Mouse (Mus musculus): ENCODE results near the gene Ccdc153. TPM values are rescaled to one million over a fixed set of nuclear protein-coding genes. Genes with fewer than 3 reads are reported as not detected.

Ccdc153 gene
- polyA plus RNA-seq, 1 experiment: 13.0 TPM

DNA sequence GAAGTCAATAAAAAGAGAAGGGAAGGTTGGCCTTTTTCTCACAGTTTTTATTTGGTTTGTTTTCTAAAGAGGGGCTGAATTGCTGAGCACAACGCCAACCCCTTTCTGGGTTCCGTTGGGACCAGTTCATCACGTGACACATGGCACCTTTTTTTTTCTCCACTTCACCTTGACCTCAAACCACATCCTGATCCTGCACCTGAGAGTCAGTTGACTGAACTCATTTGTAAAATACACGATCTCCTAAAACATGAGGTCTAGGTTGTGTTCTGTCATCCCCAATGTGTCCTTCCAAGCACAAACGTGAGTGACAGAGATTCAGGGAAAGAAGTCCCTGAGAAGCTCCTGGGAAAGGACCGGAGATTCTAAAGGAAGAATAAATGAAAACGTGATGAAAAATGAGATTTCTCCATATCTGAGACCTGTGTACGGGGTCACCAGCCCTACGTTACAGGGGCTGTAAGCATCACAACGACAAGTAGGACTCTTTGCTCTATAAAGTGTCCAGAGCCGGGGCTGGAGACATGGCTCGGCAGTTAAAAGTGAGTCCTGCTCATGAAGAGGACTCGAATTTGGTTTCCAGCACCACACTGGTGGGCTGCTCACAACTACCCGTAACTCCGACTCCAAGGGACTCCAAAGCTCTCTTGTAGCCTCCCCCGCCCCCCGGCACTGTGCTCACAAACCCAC lies 1.8 kb upstream of the Ccdc153 start:
- H3K4me1 ChIP-seq (replicated peaks; ENCODE audit: control insufficient read depth, insufficient read depth, low read length): peaks cover 64% of the 10 kb centered on the region
- WGBS: 32% methylated on average over 17 of the region's 17 CpGs
- no peaks in the 10 kb centered on the region for H3K27me3 ChIP-seq (ENCODE audit: control insufficient read depth, insufficient read depth, low read length)
- no peaks in the 10 kb centered on the region for H3K36me3 ChIP-seq (ENCODE audit: control insufficient read depth, insufficient read depth, low read length)
- DNase-seq: peak; percentile 84
- peak overlapping the region; percentile 99 for H3K27ac ChIP-seq (ENCODE audit: control insufficient read depth, insufficient read depth, low read length)
- no peak overlapping the region for H3K4me3 ChIP-seq (ENCODE audit: control insufficient read depth, insufficient read depth, low read length)
- no peak for TF ChIP-seq POLR2A (IDR thresholded peaks at IDR 0.05; ENCODE audit: control insufficient read depth, extremely low read depth, insufficient read depth, low read length, poor library complexity)
- no peak for TF ChIP-seq CTCF (IDR thresholded peaks at IDR 0.05; ENCODE audit: borderline replicate concordance, control insufficient read depth, extremely low read depth, insufficient read depth, low read length, poor library complexity)

DNA sequence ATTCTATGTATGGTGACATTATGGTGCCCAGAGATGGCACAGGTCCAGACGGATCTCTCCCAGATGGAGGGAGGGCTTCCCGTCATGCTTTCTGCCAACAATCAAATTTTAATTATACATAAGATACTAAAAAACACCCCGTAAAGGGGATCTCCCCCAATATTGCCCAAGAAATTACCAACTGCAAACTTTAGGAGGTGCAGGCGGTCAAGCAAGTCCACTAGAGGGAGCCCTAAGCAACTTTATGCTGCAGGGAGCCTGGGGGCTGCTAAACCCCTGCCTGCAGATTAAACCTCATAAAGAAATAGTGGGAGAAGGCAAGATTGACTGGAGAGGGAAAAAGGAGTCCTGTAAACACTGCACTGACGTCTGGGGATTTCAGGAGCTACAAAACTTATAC lies 1.0 kb upstream of the Ccdc153 start:
- H3K27me3 ChIP-seq (ENCODE audit: control insufficient read depth, insufficient read depth, low read length): no peaks in the 10 kb centered on the region
- WGBS: 14% methylated on average over 5 of the region's 5 CpGs
- no peaks in the 10 kb centered on the region for H3K36me3 ChIP-seq (ENCODE audit: control insufficient read depth, insufficient read depth, low read length)
- TF ChIP-seq POLR2A (IDR thresholded peaks at IDR 0.05; ENCODE audit: control insufficient read depth, extremely low read depth, insufficient read depth, low read length, poor library complexity) (no peak), CTCF (IDR thresholded peaks at IDR 0.05; ENCODE audit: borderline replicate concordance, control insufficient read depth, extremely low read depth, insufficient read depth, low read length, poor library complexity) (peak; percentile 46; the same call in 1 of the 2 replicates)
- DNase-seq: peak; percentile 82
- no peak overlapping the region for H3K4me3 ChIP-seq (ENCODE audit: control insufficient read depth, insufficient read depth, low read length)
- peaks cover 65% of the 10 kb centered on the region for H3K4me1 ChIP-seq (replicated peaks; ENCODE audit: control insufficient read depth, insufficient read depth, low read length)
- H3K27ac ChIP-seq (ENCODE audit: control insufficient read depth, insufficient read depth, low read length): peak overlapping the region; percentile 99

DNA sequence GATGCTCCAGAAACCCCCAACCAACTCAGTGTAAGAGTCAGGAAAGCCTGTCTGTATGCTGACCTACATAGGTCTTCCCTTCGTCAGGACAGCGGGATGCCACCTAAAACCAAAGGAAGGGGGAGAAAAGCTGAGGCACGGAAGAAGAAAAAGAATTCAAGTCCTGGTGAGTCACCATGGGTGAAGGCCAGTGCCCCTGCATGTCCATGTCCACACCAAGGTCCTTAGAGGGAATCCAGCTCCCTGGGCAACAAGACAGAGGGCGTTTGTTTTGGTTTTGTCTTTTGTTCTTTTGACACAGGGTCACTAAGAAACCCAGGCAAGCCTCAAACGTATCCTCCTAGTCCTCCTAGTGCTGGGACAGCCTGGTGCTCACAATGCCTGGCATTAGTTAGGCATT lies 435 bp downstream of the Ccdc153 start:
- H3K27ac ChIP-seq (ENCODE audit: control insufficient read depth, insufficient read depth, low read length): peak overlapping the region; percentile 83
- DNase-seq: no peak
- no peaks in the 10 kb centered on the region for H3K36me3 ChIP-seq (ENCODE audit: control insufficient read depth, insufficient read depth, low read length)
- no peak for TF ChIP-seq POLR2A (IDR thresholded peaks at IDR 0.05; ENCODE audit: control insufficient read depth, extremely low read depth, insufficient read depth, low read length, poor library complexity)
- TF ChIP-seq CTCF (IDR thresholded peaks at IDR 0.05; ENCODE audit: borderline replicate concordance, control insufficient read depth, extremely low read depth, insufficient read depth, low read length, poor library complexity): no peak
- no peaks in the 10 kb centered on the region for H3K27me3 ChIP-seq (ENCODE audit: control insufficient read depth, insufficient read depth, low read length)
- H3K4me1 ChIP-seq (replicated peaks; ENCODE audit: control insufficient read depth, insufficient read depth, low read length): peaks cover 58% of the 10 kb centered on the region
- 64% methylated on average over 5 of the region's 5 CpGs for WGBS
- H3K4me3 ChIP-seq (ENCODE audit: control insufficient read depth, insufficient read depth, low read length): peak overlapping the region; percentile 20

DNA sequence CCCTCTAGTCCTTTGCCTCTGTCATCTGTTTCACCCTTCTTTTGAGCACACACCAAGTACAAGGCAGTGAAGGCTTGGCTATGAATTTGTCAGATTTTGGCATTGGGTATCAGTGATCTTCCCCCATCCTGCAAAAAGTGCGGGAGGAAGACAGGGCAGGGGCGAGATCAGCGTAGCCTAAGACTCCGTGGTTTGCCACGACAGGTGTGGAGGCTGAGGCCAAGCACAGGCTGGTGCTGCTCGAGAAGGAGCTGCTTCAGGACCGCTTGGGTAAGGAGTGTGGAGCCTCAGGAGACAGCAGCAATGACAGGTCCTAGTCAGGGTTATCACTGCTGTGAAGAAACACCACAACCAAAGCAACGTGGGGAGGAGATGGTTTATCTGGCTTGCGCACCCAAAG lies 942 bp downstream of the Ccdc153 start:
- Histone ChIP-seq H3K27ac (ENCODE audit: control insufficient read depth, insufficient read depth, low read length) (peak overlapping the region; percentile 83), H3K36me3 (ENCODE audit: control insufficient read depth, insufficient read depth, low read length) (no peaks in the 10 kb centered on the region), H3K4me3 (ENCODE audit: control insufficient read depth, insufficient read depth, low read length) (peak overlapping the region; percentile 20), H3K27me3 (ENCODE audit: control insufficient read depth, insufficient read depth, low read length) (no peaks in the 10 kb centered on the region), H3K4me1 (replicated peaks; ENCODE audit: control insufficient read depth, insufficient read depth, low read length) (peaks cover 55% of the 10 kb centered on the region)
- TF ChIP-seq CTCF (IDR thresholded peaks at IDR 0.05; ENCODE audit: borderline replicate concordance, control insufficient read depth, extremely low read depth, insufficient read depth, low read length, poor library complexity) (no peak), POLR2A (IDR thresholded peaks at IDR 0.05; ENCODE audit: control insufficient read depth, extremely low read depth, insufficient read depth, low read length, poor library complexity) (no peak)
- DNase-seq: peak; percentile 43
- WGBS: 16% methylated on average over 9 of the region's 9 CpGs

DNA sequence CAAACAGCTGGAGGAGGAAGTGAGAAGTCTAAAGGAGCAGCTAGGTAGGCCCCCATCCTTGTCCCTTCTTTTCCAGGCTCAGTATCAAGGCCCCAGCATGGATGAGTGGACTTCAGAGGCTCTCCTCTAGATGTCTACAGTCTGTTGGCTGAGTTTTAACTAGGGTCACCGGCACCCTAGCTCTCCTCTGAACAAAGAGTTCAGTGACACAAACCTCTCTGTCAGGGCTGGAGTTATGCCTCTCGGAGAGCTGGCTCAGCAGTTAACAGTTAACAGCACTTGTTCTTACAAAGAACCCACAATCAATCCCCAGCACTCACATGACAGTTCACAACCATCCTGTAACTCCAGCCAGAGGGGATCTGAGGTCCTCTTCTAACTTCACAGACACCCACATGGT lies 3.1 kb downstream of the Ccdc153 start:
- Histone ChIP-seq H3K36me3 (ENCODE audit: control insufficient read depth, insufficient read depth, low read length) (no peaks in the 10 kb centered on the region), H3K4me3 (ENCODE audit: control insufficient read depth, insufficient read depth, low read length) (no peak overlapping the region), H3K4me1 (replicated peaks; ENCODE audit: control insufficient read depth, insufficient read depth, low read length) (peaks cover 45% of the 10 kb centered on the region), H3K27me3 (ENCODE audit: control insufficient read depth, insufficient read depth, low read length) (no peaks in the 10 kb centered on the region), H3K27ac (ENCODE audit: control insufficient read depth, insufficient read depth, low read length) (peak overlapping the region; percentile 13; the same call in 1 of the 2 replicates)
- TF ChIP-seq POLR2A (IDR thresholded peaks at IDR 0.05; ENCODE audit: control insufficient read depth, extremely low read depth, insufficient read depth, low read length, poor library complexity) (no peak), CTCF (IDR thresholded peaks at IDR 0.05; ENCODE audit: borderline replicate concordance, control insufficient read depth, extremely low read depth, insufficient read depth, low read length, poor library complexity) (no peak)
- no peak for DNase-seq
- WGBS: 74% methylated on average over 2 of the region's 2 CpGs

DNA sequence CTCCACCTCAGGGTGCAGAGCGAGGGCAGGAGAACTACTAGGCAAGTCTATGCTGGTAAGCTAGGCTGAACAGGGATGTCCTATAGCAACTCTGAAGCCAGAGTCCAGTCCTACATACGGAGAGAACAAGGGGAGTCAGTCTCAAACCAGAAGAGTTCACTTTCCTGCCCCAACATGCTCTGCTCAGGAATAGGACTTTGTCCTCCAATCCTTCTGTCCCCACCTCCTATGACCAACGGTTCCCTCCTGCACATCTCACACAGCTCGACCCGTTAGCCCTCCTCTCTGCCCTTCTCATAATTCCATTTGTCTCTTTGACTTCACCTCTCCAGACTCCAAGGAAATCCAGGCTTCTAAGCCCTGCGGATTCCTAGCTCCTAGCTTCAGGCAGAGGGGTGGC lies 7.4 kb downstream of the Ccdc153 start:
- H3K36me3 ChIP-seq (ENCODE audit: control insufficient read depth, insufficient read depth, low read length): no peaks in the 10 kb centered on the region
- no peak overlapping the region for H3K27ac ChIP-seq (ENCODE audit: control insufficient read depth, insufficient read depth, low read length)
- H3K27me3 ChIP-seq (ENCODE audit: control insufficient read depth, insufficient read depth, low read length): no peaks in the 10 kb centered on the region
- TF ChIP-seq CTCF (IDR thresholded peaks at IDR 0.05; ENCODE audit: borderline replicate concordance, control insufficient read depth, extremely low read depth, insufficient read depth, low read length, poor library complexity) (no peak), POLR2A (IDR thresholded peaks at IDR 0.05; ENCODE audit: control insufficient read depth, extremely low read depth, insufficient read depth, low read length, poor library complexity) (no peak)
- DNase-seq: no peak
- H3K4me1 ChIP-seq (replicated peaks; ENCODE audit: control insufficient read depth, insufficient read depth, low read length): peaks cover 32% of the 10 kb centered on the region
- no peak overlapping the region for H3K4me3 ChIP-seq (ENCODE audit: control insufficient read depth, insufficient read depth, low read length)
- WGBS: 84% methylated on average over 6 of the region's 6 CpGs
